Mouse (Mus musculus) lung, adult 18-20 months (tissue): Measurements from ENCODE around the gene Nsl1.
A peak's percentile ranks its signal among the peaks of the same experiment; 100 is the strongest.

Source experiments
- DNase-seq, 2 experiments: peaks; one replicate each; pipeline ENCODE4 v3.0.0; 2022; ENCODE audit warnings: mixed read lengths in 2 of 2

Gene Nsl1

GRCm38 (mm10) chr1:191095019-191095418 lies 32.2 kb downstream of the Nsl1 start:
- no peak for DNase-seq

- no peak for DNase-seq
These were observed 34.3 kb downstream of the Nsl1 start for GRCm38 (mm10) chr1:191096871-191097681.

- DNase-seq: peak; percentile 31 to 51
These were observed 35.3 kb downstream of the Nsl1 start, which contains the start of gene Batf3 for GRCm38 (mm10) chr1:191097802-191098747. Gene Batf3, plus strand, starts transcription at chr1:191097847.

GRCm38 (mm10) chr1:191099114-191099513 lies 36.3 kb downstream of the Nsl1 start:
- DNase-seq: no peak

GRCm38 (mm10) chr1:191099772-191100291 lies 37.0 kb downstream of the Nsl1 start:
- no peak for DNase-seq

- DNase-seq: no peak
These were observed 40.0 kb downstream of the Nsl1 start for GRCm38 (mm10) chr1:191102730-191103370.

GRCm38 (mm10) chr1:191105246-191105645 lies 42.4 kb downstream of the Nsl1 start:
- DNase-seq: no peak

GRCm38 (mm10) chr1:191107306-191107705 lies 44.5 kb downstream of the Nsl1 start:
- no peak for DNase-seq

GRCm38 (mm10) chr1:191109907-191110306 lies 47.1 kb downstream of the Nsl1 start:
- no peak for DNase-seq

- peak; percentile 28 to 38 for DNase-seq
These were observed 48.3 kb downstream of the Nsl1 start for GRCm38 (mm10) chr1:191111146-191111545.

GRCm38 (mm10) chr1:191114868-191115267 lies 52.1 kb downstream of the Nsl1 start:
- DNase-seq: peak in 1 of 2 experiments; percentile 9

- DNase-seq: peak in 1 of 2 experiments; percentile 7
These were observed 52.9 kb downstream of the Nsl1 start for GRCm38 (mm10) chr1:191115514-191116238.

- DNase-seq: peak in 1 of 2 experiments; percentile 24
These were observed 59.9 kb downstream of the Nsl1 start for GRCm38 (mm10) chr1:191122744-191123143.

GRCm38 (mm10) chr1:191123696-191124095 lies 60.9 kb downstream of the Nsl1 start:
- DNase-seq: peak in 1 of 2 experiments; percentile 19

- DNase-seq: no peak
These were observed 61.5 kb downstream of the Nsl1 start for GRCm38 (mm10) chr1:191124288-191124687.

GRCm38 (mm10) chr1:191125811-191126638 lies 63.2 kb downstream of the Nsl1 start:
- DNase-seq: peak; percentile 56 to 60

GRCm38 (mm10) chr1:191131692-191132091 lies 68.9 kb downstream of the Nsl1 start:
- no peak for DNase-seq

GRCm38 (mm10) chr1:191132240-191132639 lies 69.4 kb downstream of the Nsl1 start:
- DNase-seq: no peak

GRCm38 (mm10) chr1:191132934-191133333 lies 70.1 kb downstream of the Nsl1 start:
- DNase-seq: no peak

GRCm38 (mm10) chr1:191135406-191135805 lies 72.6 kb downstream of the Nsl1 start:
- DNase-seq: no peak
